Mouse (Mus musculus) lung, embryonic 14.5 days (tissue): ENCODE data around the gene Bcl2l10. TPM values are rescaled to one million over a fixed set of nuclear protein-coding genes. Genes with fewer than 3 reads are reported as not detected.

Experiments used
- ATAC-seq: fragments of 200-750 bp; cut with Nextera tagmentation; 2 replicates; pipeline ENCODE4 v1.8.0; 2017; ENCODE audit warnings: mild to moderate bottlenecking, moderate TSS enrichment, moderate library complexity; ENCODE audit not compliant: insufficient read depth
- DNase-seq: peaks from one replicate; pipeline ENCODE4 v3.0.0-alpha.2; 2015
- H3K27ac ChIP-seq: fragments of 300-500 bp; sonication (generic); 2 replicates; pipeline ENCODE4 v1.5.1; 2014; ENCODE audit warnings: low read depth, mild to moderate bottlenecking, moderate library complexity
- H3K27me3 ChIP-seq: fragments of 300-500 bp; sonication (generic); 2 replicates; pipeline ENCODE4 v1.6.1; 2014; ENCODE audit warnings: low read length, control low read depth; ENCODE audit not compliant: insufficient read depth
- H3K36me3 ChIP-seq: fragments of 300-500 bp; sonication (generic); 2 replicates; pipeline ENCODE4 v1.6.1; 2014; ENCODE audit warnings: control low read depth; ENCODE audit not compliant: insufficient read depth
- H3K4me1 ChIP-seq: fragments of 300-500 bp; sonication (generic); 2 replicates; pipeline ENCODE4 v1.6.1; 2014; ENCODE audit warnings: antibody characterized with exemption, control low read depth; ENCODE audit not compliant: insufficient read depth
- H3K4me2 ChIP-seq: fragments of 300-500 bp; sonication (generic); 2 replicates; pipeline ENCODE4 v1.6.1; 2014; ENCODE audit warnings: mild to moderate bottlenecking
- H3K4me3 ChIP-seq: fragments of 300-500 bp; sonication (generic); 2 replicates; pipeline ENCODE4 v1.5.1; 2014; ENCODE audit warnings: low read depth, low read length
- H3K9ac ChIP-seq: fragments of 300-500 bp; sonication (generic); 2 replicates; pipeline ENCODE4 v1.6.1; 2014
- H3K9me3 ChIP-seq: fragments of 300-500 bp; sonication (generic); 2 replicates; pipeline ENCODE4 v1.6.1; 2016; ENCODE audit warnings: low read depth, low read length, control low read depth
- CTCF ChIP-seq: IDR thresholded peaks from 2 replicates; pipeline ENCODE4 v1.5.1; 2016; ENCODE audit warnings: antibody characterized with exemption, low read depth
- WGBS: fragments of 180-500 bp; shearing (Covaris S2); extraction: QIAGEN DNeasy Blood & Tissue Kit; methylation state at CpG from one replicate; pipeline ENCODE4 v1.1.7; 2014; 5-methylcytosine and 5-hydroxymethylcytosine counted together
- polyA plus RNA-seq: library from polyadenylated mRNA; unstranded; fragments of >200 nt; fragmentation: Nextera tagmentation; extraction: Ambion mirVana; gene quantifications from 2 replicates; pipeline ENCODE4 v1.2.1, GENCODE M21; 2014

Bcl2l10 gene
- not detected in 2 replicates for polyA plus RNA-seq

DNA sequence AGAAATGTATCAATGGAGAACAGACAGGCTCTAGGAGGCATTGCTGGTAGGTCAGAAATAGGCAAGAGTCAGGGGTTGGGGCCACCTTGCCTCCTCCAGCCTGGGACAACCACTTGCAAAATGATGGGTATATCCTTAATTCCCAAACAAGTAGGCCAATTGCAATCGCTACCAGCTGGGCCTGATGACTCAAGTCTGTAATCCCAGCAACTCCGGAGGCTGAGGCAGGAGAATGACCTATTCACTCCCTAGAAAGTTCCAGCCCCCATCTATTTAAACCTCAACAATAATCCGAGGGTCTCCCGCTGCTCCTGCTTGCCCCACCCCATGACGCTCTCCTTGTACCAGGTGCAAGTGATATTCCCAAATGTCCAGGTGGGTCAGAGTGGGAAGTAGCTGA, at the start of gene Bcl2l10:
Gene Bcl2l10, plus strand, starts transcription at position 301 of the 400 bp plus-strand sequence.
- DNase-seq (no peak), ATAC-seq (no peak)
- 91% methylated on average over 5 of the region's 5 CpGs for WGBS
- Histone ChIP-seq H3K4me2 (no peak within 1 kb of the TSS), H3K4me3 (no peak within 1 kb of the TSS), H3K9me3 (no peaks in the 10 kb centered on the region), H3K4me1 (no peaks in the 10 kb centered on the region), H3K9ac (no peak within 1 kb of the TSS), H3K27ac (no peak within 1 kb of the TSS), H3K27me3 (no peaks in the 10 kb centered on the region), H3K36me3 (0 out of 2 replicates have a peak, but pooled peaks cover 21% of the 10 kb centered on the region)
- TF ChIP-seq CTCF = no peak

DNA sequence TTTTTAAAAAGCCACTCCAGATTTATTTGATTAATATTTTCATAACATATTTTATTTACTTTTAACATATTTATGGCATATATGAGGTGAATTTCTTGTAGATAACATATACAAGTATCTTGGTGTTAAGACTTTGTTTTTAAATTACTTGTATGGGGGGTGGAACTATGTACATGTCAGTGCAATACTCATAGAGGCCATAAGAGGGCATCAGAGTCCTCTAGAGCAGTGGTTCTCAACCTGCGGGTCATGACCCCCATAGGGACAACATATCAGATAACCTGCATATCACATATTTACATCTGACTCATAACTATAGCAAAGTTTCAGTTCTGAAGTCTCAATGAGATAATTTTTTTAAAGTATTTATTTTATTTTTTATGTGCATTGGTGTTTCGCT, 48.2 kb upstream of the Bcl2l10 start:
- H3K9me3 ChIP-seq = no peaks in the 10 kb centered on the region
- no peaks in the 10 kb centered on the region for H3K27me3 ChIP-seq
- WGBS = 75% methylated on average over 2 of the region's 2 CpGs
- no peak overlapping the region for H3K4me3 ChIP-seq
- TF ChIP-seq CTCF = peak; percentile 39; the same call in 1 of the 2 replicates
- ATAC-seq (no peak), DNase-seq (peak; percentile 30)
- no peak overlapping the region for H3K9ac ChIP-seq
- no peak overlapping the region for H3K4me2 ChIP-seq
- H3K27ac ChIP-seq = no peak overlapping the region
- H3K4me1 ChIP-seq = no peaks in the 10 kb centered on the region
- H3K36me3 ChIP-seq = peaks cover 16% of the 10 kb centered on the region; the same call in 1 of the 2 replicates

DNA sequence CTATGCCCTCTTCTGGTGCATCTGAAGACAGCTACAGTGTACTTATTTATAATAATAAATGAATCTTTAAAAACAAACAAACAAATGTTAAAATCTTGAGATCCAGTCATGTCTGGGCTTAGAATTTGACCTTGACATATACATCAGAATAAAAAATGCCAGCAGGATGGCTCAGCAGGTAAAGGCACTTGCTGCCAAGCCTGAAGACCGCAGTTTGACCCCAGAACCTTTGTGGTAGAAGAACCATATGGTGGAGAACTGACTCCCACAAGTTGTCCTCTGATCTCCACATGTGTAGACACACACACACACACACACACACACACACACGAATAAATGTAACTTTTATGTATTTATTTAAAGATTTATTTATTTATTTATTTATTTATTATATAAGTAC, 44.5 kb upstream of the Bcl2l10 start:
- no peak for ATAC-seq
- H3K36me3 ChIP-seq = peaks cover 10% of the 10 kb centered on the region; the same call in 1 of the 2 replicates
- no peaks in the 10 kb centered on the region for H3K9me3 ChIP-seq
- H3K27ac ChIP-seq = no peak overlapping the region
- no peak overlapping the region for H3K4me2 ChIP-seq
- H3K27me3 ChIP-seq = no peaks in the 10 kb centered on the region
- no peak overlapping the region for H3K9ac ChIP-seq
- no peak for DNase-seq
- TF ChIP-seq CTCF = no peak
- H3K4me3 ChIP-seq = no peak overlapping the region
- H3K4me1 ChIP-seq = no peaks in the 10 kb centered on the region
- 85% methylated on average over 2 of the region's 2 CpGs for WGBS

DNA sequence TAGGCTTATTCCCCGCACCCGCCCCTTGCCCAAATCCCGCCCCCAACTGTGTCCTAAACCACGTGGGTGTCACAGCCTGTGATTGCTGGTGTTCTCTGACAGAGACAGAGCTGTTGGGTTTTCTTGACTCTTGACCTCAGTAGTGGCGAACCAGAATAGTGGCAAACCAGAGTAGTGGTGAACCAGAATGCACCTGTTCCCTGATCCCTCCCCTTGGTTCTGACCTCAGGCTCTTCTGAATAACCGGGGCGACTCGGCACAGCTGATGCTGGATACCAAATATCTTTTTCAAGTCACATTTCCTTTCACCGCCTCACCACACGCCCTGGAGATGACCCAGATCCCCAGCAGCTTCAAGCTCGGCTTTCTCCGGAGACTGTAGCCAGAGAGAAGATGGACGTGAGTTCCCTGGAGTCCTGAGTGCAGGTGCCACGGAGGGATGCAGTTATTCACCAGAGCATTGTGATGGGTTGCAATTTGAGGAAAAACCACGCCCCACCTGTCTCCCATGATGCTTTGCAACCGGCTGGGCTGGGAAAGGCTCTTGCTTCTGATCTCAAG, 43.8 kb upstream of the Bcl2l10 start:
- Histone ChIP-seq H3K4me3 (no peak overlapping the region), H3K27me3 (no peaks in the 10 kb centered on the region), H3K4me2 (no peak overlapping the region), H3K4me1 (no peaks in the 10 kb centered on the region), H3K9me3 (no peaks in the 10 kb centered on the region), H3K9ac (no peak overlapping the region), H3K27ac (no peak overlapping the region), H3K36me3 (peaks cover 10% of the 10 kb centered on the region; the same call in 1 of the 2 replicates)
- no peak for DNase-seq
- WGBS = 38% methylated on average over 16 of the region's 16 CpGs
- TF ChIP-seq CTCF = no peak
- no peak for ATAC-seq

DNA sequence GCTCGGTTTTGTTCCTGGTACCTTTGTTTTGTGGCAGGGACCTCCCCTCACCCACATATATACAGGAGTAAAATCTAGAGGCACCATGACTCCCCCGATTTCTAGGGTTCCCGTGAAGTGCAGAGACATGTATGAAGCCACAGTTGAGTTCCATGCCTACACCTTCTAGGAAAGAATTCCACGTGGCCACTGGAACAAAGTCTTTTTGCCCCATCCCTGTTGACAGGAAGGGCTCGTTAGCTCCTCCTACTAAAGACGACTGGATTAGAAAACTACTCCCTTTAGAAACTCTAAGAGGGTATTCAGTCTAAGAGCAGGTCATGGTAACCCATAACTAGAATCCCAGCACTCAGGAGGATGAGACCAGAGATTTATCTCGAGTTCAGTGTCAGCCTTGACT, 43.3 kb upstream of the Bcl2l10 start:
- Histone ChIP-seq H3K4me2 (no peak overlapping the region), H3K9me3 (no peaks in the 10 kb centered on the region), H3K4me3 (no peak overlapping the region), H3K4me1 (no peaks in the 10 kb centered on the region), H3K36me3 (peaks cover 10% of the 10 kb centered on the region; the same call in 1 of the 2 replicates), H3K27ac (no peak overlapping the region), H3K27me3 (no peaks in the 10 kb centered on the region), H3K9ac (no peak overlapping the region)
- WGBS = 40% methylated on average over 7 of the region's 7 CpGs
- no peak for DNase-seq
- TF ChIP-seq CTCF = no peak
- no peak for ATAC-seq

DNA sequence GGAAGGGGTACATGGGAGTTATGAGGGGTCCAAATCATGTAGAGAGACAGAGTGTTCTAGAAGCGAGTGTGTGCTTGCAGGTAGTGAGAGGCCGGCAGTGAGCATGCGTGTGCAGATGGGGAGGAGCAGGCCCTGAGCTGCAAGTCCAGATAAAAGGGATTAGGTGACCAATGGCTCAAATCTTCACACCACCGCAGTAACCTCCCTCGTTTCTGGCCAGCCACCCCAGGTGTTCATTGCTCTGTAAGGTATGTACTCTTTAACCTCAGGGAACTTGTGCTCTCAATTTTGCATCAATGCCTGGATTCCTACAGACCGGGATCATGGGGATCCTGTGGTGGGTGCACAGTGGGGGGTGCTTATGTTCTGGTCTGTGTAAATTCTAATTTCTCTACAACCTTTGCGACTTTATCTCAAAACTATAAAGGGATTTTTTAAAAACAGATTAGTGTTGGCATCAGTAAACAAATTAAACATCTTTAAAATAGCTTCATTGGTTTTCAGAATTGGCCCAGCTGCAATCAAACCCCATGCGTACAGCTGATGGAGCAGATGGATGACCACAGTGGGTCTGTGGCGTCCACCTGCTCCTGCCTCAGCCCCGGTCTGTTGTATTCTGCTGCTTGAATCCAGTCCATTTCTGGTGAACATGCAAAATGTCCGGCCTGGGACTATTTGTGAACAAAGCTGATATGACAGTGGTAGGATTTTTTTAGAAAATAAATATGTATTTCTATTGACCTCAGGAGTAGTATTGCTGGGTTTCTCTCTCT, 41.2 kb upstream of the Bcl2l10 start, which contains the start of gene Gnb5:
Gene Gnb5, plus strand, starts transcription at position 163 of the 773 bp plus-strand sequence.
- WGBS = 77% methylated on average over 11 of the region's 11 CpGs
- Histone ChIP-seq H3K36me3 (peaks cover 10% of the 10 kb centered on the region; the same call in 1 of the 2 replicates), H3K9me3 (no peaks in the 10 kb centered on the region), H3K27me3 (no peaks in the 10 kb centered on the region), H3K4me3 (no peak within 1 kb of the TSS), H3K4me1 (no peaks in the 10 kb centered on the region), H3K4me2 (no peak within 1 kb of the TSS), H3K27ac (no peak within 1 kb of the TSS), H3K9ac (no peak within 1 kb of the TSS)
- DNase-seq (no peak), ATAC-seq (no peak)
- no peak for TF ChIP-seq CTCF

DNA sequence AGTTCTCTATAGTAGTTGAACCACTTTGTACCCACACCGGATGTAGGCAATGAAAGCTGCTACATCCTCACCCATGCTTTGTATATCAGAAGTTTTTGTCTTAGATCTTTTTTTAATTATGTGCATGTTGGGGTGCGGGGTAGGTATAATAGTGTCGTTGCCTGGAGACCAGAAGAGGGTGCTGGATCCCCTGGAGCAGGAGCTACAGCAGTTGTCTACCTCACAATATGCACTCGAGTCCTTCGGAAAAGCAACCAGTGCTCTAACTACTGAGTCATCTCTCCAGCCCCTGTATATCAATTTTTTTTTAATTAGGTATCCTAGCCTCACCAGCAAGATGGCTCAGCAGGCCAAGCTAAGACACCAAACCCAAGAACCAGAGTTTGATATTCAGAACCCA, 40.5 kb upstream of the Bcl2l10 start:
- no peak for ATAC-seq
- DNase-seq = no peak
- no peak for TF ChIP-seq CTCF
- no peak overlapping the region for H3K4me2 ChIP-seq
- no peak overlapping the region for H3K9ac ChIP-seq
- no peak overlapping the region for H3K27ac ChIP-seq
- H3K4me3 ChIP-seq = no peak overlapping the region
- H3K36me3 ChIP-seq = peaks cover 5% of the 10 kb centered on the region; the same call in 1 of the 2 replicates
- no peaks in the 10 kb centered on the region for H3K9me3 ChIP-seq
- H3K27me3 ChIP-seq = no peaks in the 10 kb centered on the region
- 80% methylated on average over 5 of the region's 5 CpGs for WGBS
- no peaks in the 10 kb centered on the region for H3K4me1 ChIP-seq
